Mouse (Mus musculus) natural killer cell, adult 2 months (primary cell): ENCODE data around the gene Gm595.

Experiments
- DNase-seq, 2 experiments: peaks; one replicate each; pipeline ENCODE4 v3.0.0; 2022; ENCODE audit warnings: low spot score in 2 of 2

Gene Gm595

GRCm38 (mm10) chrX:48877613-48878012 lies at the start of gene Gm595:
Gm595 (minus strand) TSS chrX:48877713.
- no peak for DNase-seq

- DNase-seq: no peak
These were observed 30.9 kb upstream of the Gm595 start for GRCm38 (mm10) chrX:48908421-48908820.

- DNase-seq: no peak
These were observed 26.2 kb upstream of the Gm595 start for GRCm38 (mm10) chrX:48903744-48904143.

GRCm38 (mm10) chrX:48899555-48899954 lies 22.0 kb upstream of the Gm595 start:
- peak in 1 of 2 experiments; percentile 1 for DNase-seq

- DNase-seq: no peak
These were observed 19.3 kb upstream of the Gm595 start for GRCm38 (mm10) chrX:48896803-48897202.

- no peak for DNase-seq
These were observed 16.4 kb upstream of the Gm595 start for GRCm38 (mm10) chrX:48893946-48894345.

- no peak for DNase-seq
These were observed 12.7 kb upstream of the Gm595 start for GRCm38 (mm10) chrX:48890259-48890658.

GRCm38 (mm10) chrX:48884615-48885014 lies 7.1 kb upstream of the Gm595 start:
- DNase-seq: no peak
